Mouse (Mus musculus) heart, embryonic 14.5 days (tissue): ENCODE data around the gene Eya3. TPM values are rescaled to one million over a fixed set of nuclear protein-coding genes. Genes with fewer than 3 reads are reported as not detected.
"Not testable (repeated sequence)": the region's sequence is repeated elsewhere in the genome, so short reads cannot be mapped to it uniquely, and the experiment has no call there.

ENCODE experiments used
- ATAC-seq: fragments of 200-750 bp; cut with Nextera tagmentation; 2 replicates; pipeline ENCODE4 v1.8.0; 2017; ENCODE audit warnings: low read depth, moderate TSS enrichment; ENCODE audit not compliant: insufficient number of reproducible peaks, insufficient read depth, low FRiP score
- H3K27ac ChIP-seq, 2 experiments: fragments of 200-500 bp in 1 of 2; fragments of 300-500 bp in 1 of 2; sonication (generic) in 1 of 2; replicated peaks in 1 of 2; 2 replicates each; pipeline ENCODE4 v1.5.1; 2012 to 2014; ENCODE audit warnings: low read depth in 2 of 2, low read length in 2 of 2, control low read depth in 1 of 2, mild to moderate bottlenecking in 1 of 2, mixed read lengths in 1 of 2; ENCODE audit not compliant: control insufficient read depth in 1 of 2, insufficient read depth in 1 of 2
- H3K27me3 ChIP-seq: fragments of 300-500 bp; sonication (generic); 2 replicates; pipeline ENCODE4 v1.6.1; 2014; ENCODE audit warnings: mild to moderate bottlenecking, low read length, control low read depth; ENCODE audit not compliant: control insufficient read depth, insufficient read depth
- H3K36me3 ChIP-seq: fragments of 300-500 bp; sonication (generic); 2 replicates; pipeline ENCODE4 v1.6.1; 2014; ENCODE audit warnings: mild to moderate bottlenecking, control low read depth, low read length, mixed read lengths; ENCODE audit not compliant: control insufficient read depth, insufficient read depth
- H3K4me1 ChIP-seq, 2 experiments: fragments of 200-500 bp in 1 of 2; fragments of 300-500 bp in 1 of 2; sonication (generic) in 1 of 2; 2 replicates each; pipeline ENCODE4 v1.6.1; 2012 to 2014; ENCODE audit warnings: low read length in 2 of 2, control low read depth in 1 of 2, mixed read lengths in 1 of 2; ENCODE audit not compliant: control insufficient read depth in 2 of 2, insufficient read depth in 2 of 2
- H3K4me2 ChIP-seq: fragments of 300-500 bp; sonication (generic); 2 replicates; pipeline ENCODE4 v1.6.1; 2014; ENCODE audit warnings: mild to moderate bottlenecking, low read length
- H3K4me3 ChIP-seq, 2 experiments: fragments of 200-500 bp in 1 of 2; fragments of 300-500 bp in 1 of 2; sonication (generic) in 1 of 2; 2 replicates each; pipeline ENCODE4 v1.5.1; 2012 to 2014; ENCODE audit warnings: low read length in 2 of 2, mild to moderate bottlenecking in 2 of 2, control low read depth in 1 of 2, low read depth in 1 of 2, moderate library complexity in 1 of 2; ENCODE audit not compliant: control insufficient read depth in 1 of 2, insufficient read depth in 1 of 2
- H3K9ac ChIP-seq: fragments of 300-500 bp; sonication (generic); 2 replicates; pipeline ENCODE4 v1.6.1; 2014; ENCODE audit warnings: mild to moderate bottlenecking, low read length
- H3K9me3 ChIP-seq: fragments of 300-500 bp; sonication (generic); 2 replicates; pipeline ENCODE4 v1.6.1; 2016; ENCODE audit warnings: low read length, control low read depth; ENCODE audit not compliant: control insufficient read depth
- WGBS: fragments of 180-500 bp; shearing (Covaris S2); extraction: QIAGEN DNeasy Blood & Tissue Kit; methylation state at CpG from one replicate; pipeline ENCODE4 v1.1.7; 2014; 5-methylcytosine and 5-hydroxymethylcytosine counted together
- polyA plus RNA-seq: library from polyadenylated mRNA; unstranded; fragments of >200 nt; fragmentation: Nextera tagmentation; extraction: Ambion mirVana; gene quantifications from 2 replicates; pipeline ENCODE4 v1.2.1, GENCODE M21; 2014

Eya3 gene
- polyA plus RNA-seq, 1 experiment from 2014 or later, result 20.2 TPM

DNA sequence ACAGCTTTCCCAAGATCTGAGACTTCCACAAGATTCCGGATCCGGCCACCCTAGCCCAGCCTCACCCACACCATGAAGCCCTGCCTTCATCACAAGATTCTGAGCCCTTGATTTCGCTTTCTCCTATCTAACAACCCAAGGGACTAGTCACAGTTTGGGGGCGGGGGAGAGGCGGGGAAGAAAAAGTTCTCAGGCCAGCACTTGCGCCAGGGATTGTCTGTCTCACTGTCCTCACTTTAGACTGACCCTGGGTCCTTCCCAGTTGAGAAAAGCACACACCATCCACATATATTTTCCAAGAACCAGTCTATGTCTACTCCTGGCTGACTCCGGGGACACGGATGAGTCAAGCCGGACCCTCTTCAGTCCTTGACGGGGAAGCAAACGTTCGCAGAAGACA, 92.8 kb downstream of the Eya3 start:
- 40% methylated on average over 12 of the region's 12 CpGs for WGBS
- Histone ChIP-seq H3K9me3 (no peaks in the 10 kb centered on the region), H3K4me1 (peaks cover 0 to 7% of the 10 kb centered on the region in 2 experiments; a peak in 1 of 4 replicates), H3K27ac (no peak overlapping the region), H3K27me3 (no peaks in the 10 kb centered on the region), H3K9ac (peak overlapping the region; percentile 74), H3K36me3 (0 out of 2 replicates have a peak, but pooled peaks cover 9% of the 10 kb centered on the region), H3K4me3 (peak overlapping the region; percentile 46 to 58), H3K4me2 (peak overlapping the region; percentile 97)
- no peak for ATAC-seq

DNA sequence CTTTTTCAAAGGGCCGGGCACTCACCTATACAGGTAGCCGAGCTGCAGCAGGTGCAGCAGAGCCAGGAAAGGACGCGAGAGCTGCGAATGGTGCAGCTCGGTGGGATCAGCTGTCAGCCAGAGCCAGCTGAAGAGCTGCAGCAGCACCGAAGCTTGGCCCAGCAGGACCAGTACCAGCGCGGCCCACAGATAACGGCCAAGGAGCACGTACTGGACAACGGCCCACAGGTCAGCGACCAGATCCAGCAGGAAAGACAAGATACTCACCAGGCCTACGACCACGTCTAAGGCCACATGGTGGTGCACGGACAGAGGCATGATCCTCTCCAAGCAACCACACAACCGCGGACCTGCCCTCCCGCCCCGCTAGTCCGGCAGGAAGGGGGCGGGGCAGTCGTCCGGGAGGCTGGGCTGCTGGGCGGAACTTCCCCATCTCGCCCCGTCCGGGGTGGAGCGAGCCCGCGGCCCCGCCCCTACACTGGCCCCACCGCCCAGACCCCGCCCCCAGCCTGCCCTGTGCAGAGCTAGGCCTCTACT, 93.4 kb downstream of the Eya3 start, which contains the start of gene Xkr8:
TSS of gene Xkr8 (minus strand) at position 399 of the 537 bp plus-strand sequence.
- ATAC-seq, result peak; percentile 95
- H3K4me1 ChIP-seq, result peaks cover 0 to 7% of the 10 kb centered on the region in 2 experiments; a peak in 1 of 4 replicates
- peak within 1 kb of the TSS; percentile 46 to 58 for H3K4me3 ChIP-seq
- H3K4me2 ChIP-seq, result peak within 1 kb of the TSS; percentile 97
- no peak within 1 kb of the TSS for H3K27ac ChIP-seq
- no peaks in the 10 kb centered on the region for H3K27me3 ChIP-seq
- H3K9me3 ChIP-seq, result no peaks in the 10 kb centered on the region
- H3K36me3 ChIP-seq, result 0 out of 2 replicates have a peak, but pooled peaks cover 4% of the 10 kb centered on the region
- H3K9ac ChIP-seq, result peak within 1 kb of the TSS; percentile 74
- WGBS, result 2% methylated on average over 34 of the region's 34 CpGs

DNA sequence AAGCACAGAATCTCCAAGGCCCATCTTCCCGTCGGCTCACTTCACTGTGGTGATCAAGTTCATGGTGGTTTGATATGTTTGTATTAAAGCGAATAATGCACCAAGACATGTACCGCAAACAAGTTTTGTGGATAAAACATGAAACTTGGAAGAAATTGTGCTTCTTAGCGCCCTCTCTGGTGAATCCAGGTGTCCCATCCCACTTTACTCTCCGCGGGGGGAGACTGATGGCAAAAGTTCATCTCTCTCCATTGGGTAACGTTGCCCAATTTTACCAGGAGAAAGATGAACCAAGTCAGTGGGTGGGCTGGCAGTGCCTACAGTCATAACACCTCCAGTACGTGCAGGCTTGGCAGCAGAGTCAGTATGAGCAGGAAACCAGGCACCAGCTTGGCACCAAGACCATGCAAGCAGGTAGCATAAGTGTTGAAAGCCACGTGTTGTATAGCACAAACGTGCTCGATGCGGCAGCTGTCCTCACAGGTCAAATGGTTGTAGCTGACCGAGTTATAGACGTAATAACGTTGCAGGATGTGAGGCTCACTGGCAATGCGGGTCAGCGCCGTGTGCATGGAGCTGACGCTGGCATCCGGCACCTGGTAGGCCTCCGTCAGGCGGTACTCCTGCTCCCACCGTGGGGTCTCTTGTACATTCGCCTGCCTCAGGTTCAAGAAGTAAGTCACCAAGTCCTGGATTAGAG, 94.4 kb downstream of the Eya3 start:
- Histone ChIP-seq H3K4me2 (no peak overlapping the region), H3K27ac (no peak overlapping the region)
- 88% methylated on average over 25 of the region's 25 CpGs for WGBS

GRCm38 (mm10) chr4:132734766-132735165, 96.0 kb downstream of the Eya3 start:
- 78% methylated on average over 2 of the region's 2 CpGs for WGBS
- Histone ChIP-seq H3K4me2 (no peak overlapping the region), H3K4me3 (no peak overlapping the region), H3K4me1 (peaks cover 0 to 7% of the 10 kb centered on the region in 2 experiments; a peak in 1 of 4 replicates), H3K27me3 (no peaks in the 10 kb centered on the region), H3K9me3 (no peaks in the 10 kb centered on the region), H3K9ac (no peak overlapping the region), H3K36me3 (no peaks in the 10 kb centered on the region), H3K27ac (no peak overlapping the region)
- ATAC-seq, result no peak

More for the DNA sequence above, 94.4 kb downstream of the Eya3 start:
- ATAC-seq, result no peak
- Histone ChIP-seq H3K27me3 (no peaks in the 10 kb centered on the region), H3K4me1 (peaks cover 0 to 7% of the 10 kb centered on the region in 2 experiments; a peak in 1 of 4 replicates), H3K36me3 (no peaks in the 10 kb centered on the region), H3K9ac (no peak overlapping the region), H3K9me3 (no peaks in the 10 kb centered on the region), H3K4me3 (no peak overlapping the region)

DNA sequence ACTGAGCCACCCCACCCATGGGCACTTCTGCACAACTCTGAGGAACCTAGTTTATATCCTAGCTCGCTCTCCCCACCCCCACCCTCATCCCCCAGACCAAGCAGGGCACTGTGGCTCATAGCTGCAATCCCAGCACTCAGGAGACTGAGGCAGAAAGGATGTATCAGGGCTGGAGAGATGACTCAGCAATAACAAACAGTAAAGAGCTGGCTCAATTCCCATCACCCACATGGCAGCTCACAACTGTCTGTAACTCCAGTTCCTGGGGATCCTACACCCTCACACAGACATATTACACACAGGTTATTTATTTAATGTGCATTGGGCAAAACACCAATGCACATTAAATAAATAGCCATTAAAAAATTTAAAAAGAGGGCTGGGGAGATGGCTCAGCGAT, 96.6 kb downstream of the Eya3 start:
- H3K36me3 ChIP-seq, result no peaks in the 10 kb centered on the region
- H3K27me3 ChIP-seq, result no peaks in the 10 kb centered on the region
- no peak for ATAC-seq
- no peak overlapping the region for H3K4me2 ChIP-seq
- WGBS, result 79% methylated on average over 2 of the region's 2 CpGs
- H3K9me3 ChIP-seq, result no peaks in the 10 kb centered on the region
- H3K27ac ChIP-seq, result no peak overlapping the region
- no peak overlapping the region for H3K4me3 ChIP-seq
- no peak overlapping the region for H3K9ac ChIP-seq
- peaks cover 0 to 7% of the 10 kb centered on the region in 2 experiments; a peak in 1 of 4 replicates for H3K4me1 ChIP-seq

GRCm38 (mm10) chr4:132735894-132736293, 97.1 kb downstream of the Eya3 start:
- Histone ChIP-seq H3K36me3 (no peaks in the 10 kb centered on the region), H3K4me2 (no peak overlapping the region), H3K9ac (no peak overlapping the region), H3K4me3 (no peak overlapping the region), H3K27me3 (no peaks in the 10 kb centered on the region), H3K27ac (no peak overlapping the region), H3K4me1 (peaks cover 0 to 7% of the 10 kb centered on the region in 2 experiments; a peak in 1 of 4 replicates), H3K9me3 (no peaks in the 10 kb centered on the region)
- no peak for ATAC-seq
- 52% methylated on average over 3 of the region's 3 CpGs for WGBS

GRCm38 (mm10) chr4:132737154-132737553, 98.4 kb downstream of the Eya3 start:
- not testable (repeated sequence) for H3K4me2 ChIP-seq, H3K9ac ChIP-seq, H3K4me1 ChIP-seq, H3K27ac ChIP-seq, ATAC-seq, H3K4me3 ChIP-seq, H3K9me3 ChIP-seq, H3K27me3 ChIP-seq, H3K36me3 ChIP-seq
- 91% methylated on average over 9 of the region's 9 CpGs for WGBS
